Mouse (Mus musculus) lung, adult 18-20 months (tissue): ENCODE results near the gene Tex28.
"Not testable (repeated sequence)": the region's sequence is repeated elsewhere in the genome, so short reads cannot be mapped to it uniquely, and the experiment has no call there.

ENCODE experiments used
- DNase-seq, 2 experiments: peaks; one replicate each; pipeline ENCODE4 v3.0.0; 2022; ENCODE audit warnings: mixed read lengths in 2 of 2

Tex28 gene

GRCm38 (mm10) chrX:74167738-74168137, at the start of gene Tex28:
Gene Tex28, minus strand, starts transcription at chrX:74167838.
- no peak for DNase-seq

GRCm38 (mm10) chrX:74203556-74203955, 35.9 kb upstream of the Tex28 start:
- DNase-seq: no peak

- DNase-seq: no peak
Measured at GRCm38 (mm10) chrX:74176959-74177358, 9.3 kb upstream of the Tex28 start, which contains the start of gene Tktl1. Gene Tktl1, plus strand, starts transcription at chrX:74177259.

GRCm38 (mm10) chrX:74135263-74135662, 32.4 kb downstream of the Tex28 start, which contains the start of gene Mecp2:
Gene Mecp2, minus strand, starts transcription at chrX:74135363.
- not testable (repeated sequence) for DNase-seq

- no peak for DNase-seq
Measured at GRCm38 (mm10) chrX:74127164-74127563, 40.5 kb downstream of the Tex28 start, which contains the start of gene Opn1mw. Gene Opn1mw, plus strand, starts transcription at chrX:74127464.

- DNase-seq: peak; percentile 6 to 14
Measured at GRCm38 (mm10) chrX:74124975-74125374, 42.7 kb downstream of the Tex28 start.

GRCm38 (mm10) chrX:74115511-74115910, 52.1 kb downstream of the Tex28 start:
- DNase-seq: peak; percentile 74 to 79

GRCm38 (mm10) chrX:74114036-74114435, 53.6 kb downstream of the Tex28 start:
- DNase-seq: no peak

- no peak for DNase-seq
Measured at GRCm38 (mm10) chrX:74108747-74109146, 58.9 kb downstream of the Tex28 start.

- no peak for DNase-seq
Measured at GRCm38 (mm10) chrX:74105916-74106315, 61.7 kb downstream of the Tex28 start.

GRCm38 (mm10) chrX:74103457-74104188, 64.0 kb downstream of the Tex28 start:
- no peak for DNase-seq
